Mouse (Mus musculus) MEL (cell line): ENCODE measurements at regions not wholly inside any gene's neighbourhood (a gene's known extent, or its start where the extent isn't known, plus 50 kb on each side); places are given as distances from the start of the nearest gene placed in this dataset.

ENCODE experiments used
- DNase-seq: peaks from one replicate; pipeline ENCODE4 v3.0.0; 2011; ENCODE audit warnings: low read depth, low spot score
- H3K27ac ChIP-seq: 2 replicates; pipeline ENCODE4 v1.5.1; 2012; ENCODE audit warnings: low read depth, mild to moderate bottlenecking, control low read depth, low read length, moderate library complexity; ENCODE audit not compliant: control insufficient read depth
- H3K27me3 ChIP-seq, 2 experiments: fragments of 150-350 bp in 1 of 2; sonication (generic) in 1 of 2; 2 replicates each; pipeline ENCODE4 v1.6.1; 2012; ENCODE audit warnings: low read length in 2 of 2, mild to moderate bottlenecking in 2 of 2, improper control_type of control experiment in 1 of 2, moderate library complexity in 1 of 2; ENCODE audit not compliant: insufficient read depth in 2 of 2, control insufficient read depth in 1 of 2
- H3K36me3 ChIP-seq, 2 experiments: 2 replicates each; pipeline ENCODE4 v1.6.1; 2012 to 2014; ENCODE audit warnings: low read length in 2 of 2, improper control_type of control experiment in 1 of 2, inconsistent platforms in 1 of 2, mild to moderate bottlenecking in 1 of 2; ENCODE audit not compliant: insufficient read depth in 2 of 2, control insufficient read depth in 1 of 2
- H3K4me1 ChIP-seq, 2 experiments: fragments of 150-350 bp in 1 of 2; sonication (generic) in 1 of 2; 2 replicates each; pipeline ENCODE4 v1.6.1; 2012; ENCODE audit warnings: low read length in 2 of 2, improper control_type of control experiment in 1 of 2, mild to moderate bottlenecking in 1 of 2; ENCODE audit not compliant: insufficient read depth in 2 of 2, control insufficient read depth in 1 of 2
- H3K4me3 ChIP-seq, 2 experiments: fragments of 150-350 bp in 1 of 2; sonication (generic) in 1 of 2; 2 replicates each; pipeline ENCODE4 v1.5.1; 2012; ENCODE audit warnings: low read depth in 2 of 2, low read length in 2 of 2, mild to moderate bottlenecking in 2 of 2, moderate library complexity in 2 of 2, control low read depth in 1 of 2, improper control_type of control experiment in 1 of 2; ENCODE audit not compliant: control insufficient read depth in 1 of 2, insufficient read depth in 1 of 2
- H3K79me2 ChIP-seq: 2 replicates; pipeline ENCODE4 v1.6.1; 2012; ENCODE audit warnings: mild to moderate bottlenecking, low read length, moderate library complexity; ENCODE audit not compliant: control insufficient read depth, poor library complexity, insufficient read depth
- H3K9ac ChIP-seq: 2 replicates; pipeline ENCODE4 v1.6.1; 2012; ENCODE audit warnings: low read depth, mild to moderate bottlenecking, control low read depth, low read length, moderate library complexity; ENCODE audit not compliant: control insufficient read depth, poor library complexity, severe bottlenecking
- H3K9me3 ChIP-seq: fragments of 150-350 bp; sonication (generic); replicated peaks from 2 replicates; pipeline ENCODE4 v1.6.1; 2012; ENCODE audit warnings: mild to moderate bottlenecking, low read length, improper control_type of control experiment, moderate library complexity; ENCODE audit not compliant: insufficient read depth
- CHD1 ChIP-seq: IDR thresholded peaks from 2 replicates; pipeline ENCODE4 v1.6.1; 2012; ENCODE audit warnings: low read depth, mild to moderate bottlenecking, inconsistent platforms, low read length, improper control_type of control experiment
- ETS1 ChIP-seq: IDR thresholded peaks from 2 replicates; pipeline ENCODE4 v1.6.1; 2012; ENCODE audit warnings: low read depth, mild to moderate bottlenecking, inconsistent platforms, low read length, improper control_type of control experiment, moderate library complexity
- HCFC1 ChIP-seq: IDR thresholded peaks from 2 replicates; pipeline ENCODE4 v1.6.1; 2012; ENCODE audit warnings: low read depth, mild to moderate bottlenecking, inconsistent platforms, low read length, improper control_type of control experiment, moderate library complexity
- JUND ChIP-seq: IDR thresholded peaks from 2 replicates; pipeline ENCODE4 v1.6.1; 2011; ENCODE audit warnings: low read depth, mild to moderate bottlenecking, improper control_type of control experiment, low read length
- KAT2A ChIP-seq: conservative IDR thresholded peaks from 2 replicates; pipeline ENCODE4 v1.6.1; 2012; ENCODE audit warnings: low read depth, low read length, improper control_type of control experiment, inconsistent platforms
- MEF2A ChIP-seq: IDR thresholded peaks from 2 replicates; pipeline ENCODE4 v1.6.1; 2014; ENCODE audit warnings: low read depth, mild to moderate bottlenecking, inconsistent platforms, low read length, improper control_type of control experiment; ENCODE audit not compliant: poor library complexity, insufficient replicate concordance, severe bottlenecking; ENCODE audit errors: extremely low read depth
- MYB ChIP-seq: IDR thresholded peaks from 2 replicates; pipeline ENCODE4 v1.6.1; 2011; ENCODE audit warnings: mild to moderate bottlenecking, low read depth, low read length, improper control_type of control experiment
- MYC ChIP-seq: IDR thresholded peaks from 2 replicates; pipeline ENCODE4 v1.6.1; 2011; ENCODE audit warnings: low read depth, mild to moderate bottlenecking, low read length, improper control_type of control experiment, moderate library complexity
- POLR2AphosphoS2 ChIP-seq: IDR thresholded peaks from 2 replicates; pipeline ENCODE4 v1.6.1; 2011; ENCODE audit warnings: low read length, improper control_type of control experiment
- RCOR1 ChIP-seq: IDR thresholded peaks from 2 replicates; pipeline ENCODE4 v1.6.1; 2012; ENCODE audit warnings: low read depth, mild to moderate bottlenecking, inconsistent platforms, low read length, improper control_type of control experiment
- SMC3 ChIP-seq: IDR thresholded peaks from 2 replicates; pipeline ENCODE4 v1.6.1; 2011; ENCODE audit warnings: low read depth, low read length, improper control_type of control experiment
- USF1 ChIP-seq: IDR thresholded peaks from 2 replicates; pipeline ENCODE4 v1.6.1; 2014; ENCODE audit warnings: low read depth, mild to moderate bottlenecking, inconsistent platforms, low read length, improper control_type of control experiment, moderate library complexity

DNA sequence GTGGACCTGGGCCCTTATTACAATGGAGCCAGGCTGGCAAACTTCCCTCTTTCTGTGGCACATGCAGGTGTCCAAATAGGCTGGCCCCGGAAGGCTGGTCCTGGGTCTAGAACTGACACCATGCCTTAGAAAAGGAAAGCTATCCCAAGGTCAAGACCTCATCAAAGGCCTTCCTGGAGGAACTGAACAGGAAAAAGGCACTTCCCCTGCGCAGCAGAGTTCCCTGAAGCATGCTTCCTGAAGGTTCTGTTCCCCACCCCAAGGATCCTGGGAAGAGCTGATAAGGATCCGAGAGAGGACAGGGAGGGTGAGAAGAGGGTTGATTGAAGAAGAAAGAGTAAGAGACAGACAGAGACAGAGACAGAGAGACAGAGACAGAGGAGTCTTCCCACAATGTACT is 204.0 kb downstream of the Bcor start:
- Histone ChIP-seq H3K27me3 (no peaks in the 10 kb centered on the region), H3K9me3 (no peaks in the 10 kb centered on the region), H3K4me1 (no peaks in the 10 kb centered on the region), H3K4me3 (no peak overlapping the region), H3K9ac (no peak overlapping the region), H3K79me2 (no peaks in the 10 kb centered on the region), H3K36me3 (no peaks in the 10 kb centered on the region), H3K27ac (no peak overlapping the region)
- no peak for DNase-seq
- TF ChIP-seq KAT2A (no peak), POLR2AphosphoS2 (no peak), JUND (no peak), ETS1 (no peak), MEF2A (no peak)

DNA sequence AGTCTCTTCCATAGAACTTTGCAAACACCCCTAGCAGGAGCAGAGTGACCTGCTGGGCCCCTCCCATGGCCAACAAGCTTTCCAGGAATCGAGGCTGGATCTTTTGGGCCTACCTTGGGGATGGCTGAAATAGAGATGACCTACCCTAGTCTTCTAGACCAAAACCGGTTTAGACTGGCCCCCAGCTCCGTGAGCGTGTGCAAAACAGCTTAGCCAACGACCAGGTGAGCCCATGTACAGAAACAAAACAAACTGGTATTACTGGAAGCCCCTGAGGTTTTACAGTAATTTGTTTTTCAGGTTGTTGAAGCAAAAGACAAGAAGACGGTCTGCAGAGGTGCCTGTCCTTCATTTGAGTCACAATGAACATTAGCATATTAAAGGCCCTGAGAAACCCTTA is 203.1 kb downstream of the Bcor start:
- Histone ChIP-seq H3K27me3 (no peaks in the 10 kb centered on the region), H3K9me3 (no peaks in the 10 kb centered on the region), H3K27ac (no peak overlapping the region), H3K4me3 (no peak overlapping the region), H3K9ac (no peak overlapping the region), H3K79me2 (no peaks in the 10 kb centered on the region), H3K36me3 (no peaks in the 10 kb centered on the region), H3K4me1 (no peaks in the 10 kb centered on the region)
- no peak for DNase-seq
- TF ChIP-seq POLR2AphosphoS2 = no peak
- TF ChIP-seq SMC3 = no peak

DNA sequence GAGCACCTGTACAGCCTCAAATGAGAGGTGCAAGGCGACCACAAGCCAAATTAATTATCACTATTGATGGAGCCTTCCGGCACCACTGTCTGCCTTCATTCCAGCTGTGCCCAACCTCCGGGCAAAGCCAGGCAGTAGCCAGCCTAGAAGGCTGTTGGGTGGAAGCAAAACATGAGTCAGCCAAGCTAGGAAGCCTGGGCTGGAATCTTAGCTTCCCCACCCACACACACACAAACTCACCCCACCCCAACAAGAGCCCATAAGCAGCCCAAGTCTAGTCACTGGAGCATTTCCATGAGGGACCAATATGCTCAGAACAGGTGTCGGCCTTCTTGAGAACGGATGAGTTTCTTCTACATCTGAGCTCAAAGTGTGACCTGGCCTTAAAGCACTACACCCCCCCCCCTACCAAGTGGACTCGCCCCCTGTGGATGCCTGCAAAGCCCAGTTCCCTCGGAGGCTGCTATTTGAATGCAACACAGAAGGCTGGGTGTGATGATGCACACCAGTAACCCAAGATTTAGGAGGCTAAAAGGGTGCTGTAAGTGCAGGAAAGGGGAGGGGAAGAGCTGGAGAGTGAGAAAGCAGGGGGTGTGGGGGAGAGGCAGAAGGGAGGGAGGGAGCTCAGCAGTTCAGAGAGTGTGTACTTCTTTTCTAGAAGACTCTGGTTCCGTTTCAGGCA is 200.1 kb downstream of the Bcor start:
- Histone ChIP-seq H3K4me3 (no peak overlapping the region), H3K4me1 (peaks cover 5 to 15% of the 10 kb centered on the region in 2 experiments; a peak in 3 of 4 replicates)
- no peak for TF ChIP-seq USF1
- TF ChIP-seq RCOR1 = no peak
- TF ChIP-seq POLR2AphosphoS2 = no peak
- no peak for TF ChIP-seq HCFC1
- TF ChIP-seq MYC = no peak
- TF ChIP-seq CHD1 = no peak
- TF ChIP-seq MEF2A = no peak
- no peak for TF ChIP-seq MYB

More for the DNA sequence above, 200.1 kb downstream of the Bcor start:
- no peak overlapping the region for H3K9ac ChIP-seq
- no peak for DNase-seq
- H3K79me2 ChIP-seq = no peaks in the 10 kb centered on the region
- H3K36me3 ChIP-seq = peaks cover 0 to 8% of the 10 kb centered on the region in 2 experiments; a peak in 2 of 4 replicates
- no peaks in the 10 kb centered on the region for H3K27me3 ChIP-seq
- no peaks in the 10 kb centered on the region for H3K9me3 ChIP-seq
- H3K27ac ChIP-seq = no peak overlapping the region
